Mouse (Mus musculus): Measurements from ENCODE around the gene Rap1gap. TPM values are rescaled to one million over a fixed set of nuclear protein-coding genes. Genes with fewer than 3 reads are reported as not detected.
A peak's percentile ranks its signal among the peaks of the same experiment; 100 is the strongest.

Gene Rap1gap
- polyA plus RNA-seq, 1 experiment from 2014 or later: 15.6 TPM

GRCm38 (mm10) chr4:137748726-137749125 is 84.2 kb downstream of the Rap1gap start:
- DNase-seq: no peak
- Histone ChIP-seq H3K9ac (replicated peaks) (no peak overlapping the region), H3K4me1 (ENCODE audit: insufficient read depth) (peaks cover 26% of the 10 kb centered on the region), H3K4me3 (ENCODE audit: low read depth, low read length) (no peak overlapping the region), H3K36me3 (replicated peaks; ENCODE audit: insufficient read depth, low read length) (0 out of 2 replicates have a peak, but pooled peaks cover 9% of the 10 kb centered on the region), H3K27ac (ENCODE audit: low read depth) (no peak overlapping the region), H3K9me3 (ENCODE audit: low read length) (no peaks in the 10 kb centered on the region), H3K4me2 (ENCODE audit: low read depth, low read length) (no peak overlapping the region), H3K27me3 (ENCODE audit: insufficient read depth, low read length) (no peaks in the 10 kb centered on the region)
- no peak for ATAC-seq
- no peak for TF ChIP-seq CTCF (IDR thresholded peaks at IDR 0.05; ENCODE audit: low read depth)
- TF ChIP-seq EP300 (IDR thresholded peaks at IDR 0.05; ENCODE audit: low read depth): no peak
- WGBS (ENCODE audit: insufficient replicate concordance): 61% methylated on average over 4 of the region's 4 CpGs

- no peak overlapping the region for H3K4me3 ChIP-seq (ENCODE audit: low read depth, low read length)
- H3K4me1 ChIP-seq (ENCODE audit: insufficient read depth): peaks cover 27% of the 10 kb centered on the region
- DNase-seq: no peak
- TF ChIP-seq CTCF (IDR thresholded peaks at IDR 0.05; ENCODE audit: low read depth) (no peak), EP300 (IDR thresholded peaks at IDR 0.05; ENCODE audit: low read depth) (no peak)
- no peak for ATAC-seq
- no peak overlapping the region for H3K9ac ChIP-seq (replicated peaks)
- H3K4me2 ChIP-seq (ENCODE audit: low read depth, low read length): no peak overlapping the region
- no peak overlapping the region for H3K27ac ChIP-seq (ENCODE audit: low read depth)
- H3K36me3 ChIP-seq (replicated peaks; ENCODE audit: insufficient read depth, low read length): 0 out of 2 replicates have a peak, but pooled peaks cover 6% of the 10 kb centered on the region
- H3K27me3 ChIP-seq (ENCODE audit: insufficient read depth, low read length): no peaks in the 10 kb centered on the region
- 52% methylated on average over 9 of the region's 9 CpGs for WGBS (ENCODE audit: insufficient replicate concordance)
- no peaks in the 10 kb centered on the region for H3K9me3 ChIP-seq (ENCODE audit: low read length)
These were observed 85.2 kb downstream of the Rap1gap start for GRCm38 (mm10) chr4:137749680-137750079.

GRCm38 (mm10) chr4:137750121-137750520 is 85.6 kb downstream of the Rap1gap start:
- TF ChIP-seq EP300 (IDR thresholded peaks at IDR 0.05; ENCODE audit: low read depth) (no peak), CTCF (IDR thresholded peaks at IDR 0.05; ENCODE audit: low read depth) (no peak)
- Histone ChIP-seq H3K27me3 (ENCODE audit: insufficient read depth, low read length) (no peaks in the 10 kb centered on the region), H3K9me3 (ENCODE audit: low read length) (no peaks in the 10 kb centered on the region), H3K27ac (ENCODE audit: low read depth) (peak overlapping the region; percentile 92; the same call in 1 of the 2 replicates), H3K36me3 (replicated peaks; ENCODE audit: insufficient read depth, low read length) (0 out of 2 replicates have a peak, but pooled peaks cover 6% of the 10 kb centered on the region), H3K4me2 (ENCODE audit: low read depth, low read length) (no peak overlapping the region), H3K4me1 (ENCODE audit: insufficient read depth) (peaks cover 27% of the 10 kb centered on the region), H3K9ac (replicated peaks) (0 out of 2 replicates have a peak overlapping the region, but pooled peaks have one; percentile 21), H3K4me3 (ENCODE audit: low read depth, low read length) (no peak overlapping the region)
- WGBS (ENCODE audit: insufficient replicate concordance): 58% methylated on average over 9 of the region's 9 CpGs
- ATAC-seq (no peak), DNase-seq (no peak)

GRCm38 (mm10) chr4:137751310-137751709 is 86.8 kb downstream of the Rap1gap start:
- Histone ChIP-seq H3K4me3 (ENCODE audit: low read depth, low read length) (peak overlapping the region; percentile 17), H3K27me3 (ENCODE audit: insufficient read depth, low read length) (no peaks in the 10 kb centered on the region), H3K36me3 (replicated peaks; ENCODE audit: insufficient read depth, low read length) (0 out of 2 replicates have a peak, but pooled peaks cover 2% of the 10 kb centered on the region), H3K4me1 (ENCODE audit: insufficient read depth) (peaks cover 27% of the 10 kb centered on the region), H3K9me3 (ENCODE audit: low read length) (no peaks in the 10 kb centered on the region), H3K9ac (replicated peaks) (peak overlapping the region; percentile 60), H3K4me2 (ENCODE audit: low read depth, low read length) (peak overlapping the region; percentile 62), H3K27ac (ENCODE audit: low read depth) (peak overlapping the region; percentile 92)
- DNase-seq (peak; percentile 86), ATAC-seq (peak; percentile 94)
- WGBS (ENCODE audit: insufficient replicate concordance): 46% methylated on average over 8 of the region's 8 CpGs
- peak; percentile 92 for TF ChIP-seq EP300 (IDR thresholded peaks at IDR 0.05; ENCODE audit: low read depth)
- TF ChIP-seq CTCF (IDR thresholded peaks at IDR 0.05; ENCODE audit: low read depth): no peak

- Histone ChIP-seq H3K4me2 (ENCODE audit: low read depth, low read length) (peak overlapping the region; percentile 62), H3K9me3 (ENCODE audit: low read length) (no peaks in the 10 kb centered on the region), H3K27ac (ENCODE audit: low read depth) (peak overlapping the region; percentile 92), H3K4me1 (ENCODE audit: insufficient read depth) (peaks cover 27% of the 10 kb centered on the region), H3K27me3 (ENCODE audit: insufficient read depth, low read length) (no peaks in the 10 kb centered on the region), H3K4me3 (ENCODE audit: low read depth, low read length) (peak overlapping the region; percentile 17), H3K9ac (replicated peaks) (peak overlapping the region; percentile 60), H3K36me3 (replicated peaks; ENCODE audit: insufficient read depth, low read length) (0 out of 2 replicates have a peak, but pooled peaks cover 2% of the 10 kb centered on the region)
- 63% methylated on average over 9 of the region's 9 CpGs for WGBS (ENCODE audit: insufficient replicate concordance)
- peak; percentile 55 for ATAC-seq
- peak; percentile 48 for DNase-seq
- TF ChIP-seq EP300 (IDR thresholded peaks at IDR 0.05; ENCODE audit: low read depth): no peak
- TF ChIP-seq CTCF (IDR thresholded peaks at IDR 0.05; ENCODE audit: low read depth): no peak
These were observed 87.2 kb downstream of the Rap1gap start for GRCm38 (mm10) chr4:137751717-137752116.

- WGBS (ENCODE audit: insufficient replicate concordance): 62% methylated on average over 15 of the region's 15 CpGs
- DNase-seq (peak; percentile 55), ATAC-seq (peak; percentile 24)
- peaks cover 27% of the 10 kb centered on the region for H3K4me1 ChIP-seq (ENCODE audit: insufficient read depth)
- H3K27ac ChIP-seq (ENCODE audit: low read depth): peak overlapping the region; percentile 92
- TF ChIP-seq EP300 (IDR thresholded peaks at IDR 0.05; ENCODE audit: low read depth) (no peak), CTCF (IDR thresholded peaks at IDR 0.05; ENCODE audit: low read depth) (no peak)
- H3K4me3 ChIP-seq (ENCODE audit: low read depth, low read length): 0 out of 2 replicates have a peak overlapping the region, but pooled peaks have one; percentile 11
- 0 out of 2 replicates have a peak, but pooled peaks cover 2% of the 10 kb centered on the region for H3K36me3 ChIP-seq (replicated peaks; ENCODE audit: insufficient read depth, low read length)
- peak overlapping the region; percentile 62 for H3K4me2 ChIP-seq (ENCODE audit: low read depth, low read length)
- H3K9ac ChIP-seq (replicated peaks): 0 out of 2 replicates have a peak overlapping the region, but pooled peaks have one; percentile 31
- no peaks in the 10 kb centered on the region for H3K9me3 ChIP-seq (ENCODE audit: low read length)
- H3K27me3 ChIP-seq (ENCODE audit: insufficient read depth, low read length): no peaks in the 10 kb centered on the region
These were observed 87.9 kb downstream of the Rap1gap start for GRCm38 (mm10) chr4:137752471-137752870.
